Mouse (Mus musculus): ENCODE data around the gene Uba5. TPM values are rescaled to one million over a fixed set of nuclear protein-coding genes. Genes with fewer than 3 reads are reported as not detected.

Uba5 gene
- polyA plus RNA-seq, 1 experiment, result 55.7 TPM

DNA sequence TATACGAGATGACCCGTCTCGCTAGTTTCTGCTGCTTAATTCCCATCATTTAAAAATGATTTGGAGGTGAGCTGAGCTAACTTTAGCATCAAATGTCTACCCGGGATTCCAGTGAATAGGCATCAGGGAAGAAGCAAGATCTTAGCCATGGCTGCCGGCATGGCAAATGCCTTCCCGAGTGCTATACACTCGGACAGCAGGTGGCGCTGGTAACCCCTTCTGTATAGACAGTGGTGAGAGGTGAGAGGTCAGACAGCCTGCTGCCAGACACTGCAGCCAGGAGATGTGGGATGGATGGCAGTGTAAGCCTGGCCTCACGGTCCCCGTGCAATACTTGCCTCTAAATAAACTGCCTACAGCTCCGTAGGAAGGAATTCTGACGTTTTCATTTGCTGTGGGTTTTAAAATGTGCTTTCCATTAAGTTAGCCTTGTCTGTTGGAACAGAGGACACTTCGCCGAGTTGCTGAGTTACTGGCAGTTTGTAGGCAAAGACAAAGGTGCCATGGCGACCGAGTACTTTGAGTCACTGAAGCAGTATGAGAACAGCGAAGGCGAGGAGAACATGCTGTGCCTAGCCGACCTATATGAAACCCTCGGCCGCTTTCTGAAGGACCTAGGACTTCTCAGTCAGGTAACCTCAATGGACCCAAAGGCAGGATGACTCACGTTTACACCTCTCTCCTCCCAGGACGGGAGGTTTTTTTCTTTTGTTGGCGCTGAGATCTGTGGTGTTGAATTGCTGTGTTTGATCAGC, 27.5 kb downstream of the Uba5 start:
- TF ChIP-seq CTCF (IDR thresholded peaks at IDR 0.05; ENCODE audit: extremely low read depth, insufficient read depth, low read length), result peak; percentile 69
- TF ChIP-seq POLR2A (IDR thresholded peaks at IDR 0.05; ENCODE audit: extremely low read depth, insufficient read depth, low read length), result no peak
- Histone ChIP-seq H3K27ac (ENCODE audit: insufficient read depth, low read length) (no peak overlapping the region), H3K4me1 (ENCODE audit: control insufficient read depth, insufficient read depth, low read length) (no peaks in the 10 kb centered on the region), H3K4me3 (ENCODE audit: insufficient read depth, low read length) (no peak overlapping the region)

DNA sequence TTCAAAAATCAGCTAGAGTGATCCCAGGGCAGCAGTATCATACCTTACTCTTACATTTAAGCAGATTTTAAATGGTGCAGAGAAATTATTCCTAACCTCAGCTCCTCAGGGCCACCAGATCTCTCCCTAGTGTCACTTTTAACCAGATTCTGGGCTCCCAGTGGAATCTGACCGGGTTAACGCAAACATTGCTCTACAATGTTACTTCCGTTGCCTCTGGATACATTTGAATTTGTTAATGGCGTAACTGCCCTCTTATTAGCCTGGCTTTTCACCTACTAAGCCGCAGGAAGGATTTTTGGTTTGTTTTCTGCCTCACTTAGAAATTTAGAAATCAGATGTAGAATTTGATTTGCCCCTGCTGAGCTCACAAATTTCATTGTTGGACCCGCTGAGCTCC, 28.2 kb downstream of the Uba5 start:
- no peak overlapping the region for H3K4me3 ChIP-seq (ENCODE audit: insufficient read depth, low read length)
- H3K4me1 ChIP-seq (ENCODE audit: control insufficient read depth, insufficient read depth, low read length), result no peaks in the 10 kb centered on the region
- TF ChIP-seq POLR2A (IDR thresholded peaks at IDR 0.05; ENCODE audit: extremely low read depth, insufficient read depth, low read length) (no peak), CTCF (IDR thresholded peaks at IDR 0.05; ENCODE audit: extremely low read depth, insufficient read depth, low read length) (no peak)
- H3K27ac ChIP-seq (ENCODE audit: insufficient read depth, low read length), result no peak overlapping the region

DNA sequence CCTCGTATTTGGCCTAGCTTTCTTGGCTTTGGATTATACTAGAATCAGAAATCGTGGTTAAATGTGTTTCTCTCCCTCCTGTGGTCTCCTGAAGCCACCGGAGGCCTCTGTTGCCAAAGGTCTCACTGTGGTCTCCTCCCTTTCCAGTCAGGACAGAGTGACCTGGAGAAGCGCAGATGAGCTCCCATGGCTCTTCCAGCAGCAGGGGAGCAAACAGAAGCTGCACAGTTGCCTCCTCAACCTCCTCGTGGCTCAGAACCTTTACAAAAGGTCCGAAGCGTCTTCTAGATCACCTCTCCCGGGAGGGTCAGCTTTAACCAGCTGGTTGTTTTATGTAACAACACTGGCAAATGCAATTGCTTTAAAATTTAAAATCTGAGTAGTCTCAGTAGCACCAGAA, 28.7 kb downstream of the Uba5 start:
- TF ChIP-seq CTCF (IDR thresholded peaks at IDR 0.05; ENCODE audit: extremely low read depth, insufficient read depth, low read length) (no peak), POLR2A (IDR thresholded peaks at IDR 0.05; ENCODE audit: extremely low read depth, insufficient read depth, low read length) (no peak)
- H3K4me1 ChIP-seq (ENCODE audit: control insufficient read depth, insufficient read depth, low read length), result no peaks in the 10 kb centered on the region
- H3K27ac ChIP-seq (ENCODE audit: insufficient read depth, low read length), result no peak overlapping the region
- no peak overlapping the region for H3K4me3 ChIP-seq (ENCODE audit: insufficient read depth, low read length)

DNA sequence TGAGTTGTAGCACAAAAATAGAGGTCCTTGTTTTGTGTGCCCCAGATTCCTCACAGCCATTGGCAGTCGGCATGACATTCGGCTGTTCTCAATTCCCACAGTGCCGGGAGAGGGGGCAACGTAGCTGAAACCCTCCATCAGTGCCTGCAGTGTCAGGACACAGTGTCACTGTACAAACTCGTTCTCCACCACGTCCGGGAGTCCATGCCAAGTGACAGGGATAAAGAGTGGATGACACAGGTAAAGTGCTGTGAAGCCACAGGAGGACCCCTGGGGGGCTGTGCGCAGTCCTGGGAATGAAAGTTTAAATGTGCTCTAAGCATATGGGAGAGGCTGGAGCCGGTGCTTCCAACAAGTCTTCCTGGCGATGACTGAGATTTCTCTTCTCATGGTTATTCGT, 33.1 kb downstream of the Uba5 start:
- TF ChIP-seq CTCF (IDR thresholded peaks at IDR 0.05; ENCODE audit: extremely low read depth, insufficient read depth, low read length) (no peak), POLR2A (IDR thresholded peaks at IDR 0.05; ENCODE audit: extremely low read depth, insufficient read depth, low read length) (no peak)
- H3K4me3 ChIP-seq (ENCODE audit: insufficient read depth, low read length), result no peak overlapping the region; the same call in 1 of the 2 replicates
- no peak overlapping the region for H3K27ac ChIP-seq (ENCODE audit: insufficient read depth, low read length)
- H3K4me1 ChIP-seq (ENCODE audit: control insufficient read depth, insufficient read depth, low read length), result no peaks in the 10 kb centered on the region

DNA sequence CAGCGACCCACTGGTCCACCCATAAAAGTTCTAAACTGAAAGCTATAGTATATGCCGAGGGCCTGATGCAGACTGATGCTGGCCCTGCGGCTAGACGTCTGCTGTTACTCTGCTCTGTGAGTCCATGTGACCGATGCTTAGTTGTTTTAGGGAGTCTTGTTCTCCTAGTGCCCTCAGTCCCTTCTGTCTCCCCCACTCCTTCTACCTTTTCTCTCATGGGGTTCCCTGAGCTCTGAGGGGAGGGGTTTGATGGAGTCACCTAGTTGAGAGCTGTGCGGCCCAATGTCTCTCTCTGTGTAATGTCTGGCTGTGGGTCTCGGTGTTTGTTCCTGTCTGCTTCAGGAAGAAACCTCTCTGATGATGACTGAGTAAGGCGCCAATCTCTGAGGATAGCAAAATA, 35.7 kb downstream of the Uba5 start:
- TF ChIP-seq CTCF (IDR thresholded peaks at IDR 0.05; ENCODE audit: extremely low read depth, insufficient read depth, low read length), result no peak
- TF ChIP-seq POLR2A (IDR thresholded peaks at IDR 0.05; ENCODE audit: extremely low read depth, insufficient read depth, low read length), result no peak
- H3K4me3 ChIP-seq (ENCODE audit: insufficient read depth, low read length), result no peak overlapping the region
- H3K27ac ChIP-seq (ENCODE audit: insufficient read depth, low read length), result no peak overlapping the region
- no peaks in the 10 kb centered on the region for H3K4me1 ChIP-seq (ENCODE audit: control insufficient read depth, insufficient read depth, low read length)

DNA sequence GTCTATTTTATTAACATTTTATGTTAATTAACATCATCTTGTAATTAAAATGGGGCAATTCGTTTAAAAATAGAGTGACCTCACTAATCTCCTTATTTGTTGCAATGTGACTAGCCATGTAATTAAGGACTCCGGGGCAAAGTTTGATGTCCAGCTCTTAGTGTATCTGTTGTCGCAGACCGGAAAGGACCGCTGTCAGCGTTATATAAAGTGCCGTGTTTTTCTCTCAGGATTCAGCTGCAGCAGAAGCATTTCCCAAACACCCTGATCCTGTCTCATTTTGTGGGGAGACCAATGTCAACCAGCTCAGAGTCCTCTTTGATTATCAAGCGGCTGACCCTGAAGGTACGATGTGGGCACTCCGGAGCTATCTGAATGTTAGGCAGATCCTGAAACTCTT, 41.9 kb downstream of the Uba5 start:
- Histone ChIP-seq H3K4me1 (ENCODE audit: control insufficient read depth, insufficient read depth, low read length) (no peaks in the 10 kb centered on the region), H3K4me3 (ENCODE audit: insufficient read depth, low read length) (no peak overlapping the region), H3K27ac (ENCODE audit: insufficient read depth, low read length) (no peak overlapping the region)
- TF ChIP-seq POLR2A (IDR thresholded peaks at IDR 0.05; ENCODE audit: extremely low read depth, insufficient read depth, low read length) (no peak), CTCF (IDR thresholded peaks at IDR 0.05; ENCODE audit: extremely low read depth, insufficient read depth, low read length) (no peak)

DNA sequence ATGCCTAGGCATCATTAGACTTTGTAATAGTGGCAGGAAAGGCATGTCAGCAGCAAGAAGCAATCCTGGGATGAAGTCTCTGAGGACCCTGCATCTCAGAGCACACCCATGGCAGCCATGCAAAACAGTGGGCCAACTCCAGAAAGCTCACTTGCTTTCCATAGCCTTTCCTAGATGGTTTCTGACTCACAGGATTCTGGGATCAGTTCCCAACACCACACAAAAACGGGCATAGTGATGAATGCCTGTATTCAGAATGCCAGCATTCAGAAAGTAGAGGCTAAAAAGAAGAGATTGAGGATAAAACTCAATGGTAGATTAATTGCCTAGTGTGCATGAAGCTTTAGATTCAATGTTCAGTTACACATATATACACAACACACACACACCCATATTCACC, 48.4 kb downstream of the Uba5 start:
- TF ChIP-seq POLR2A (IDR thresholded peaks at IDR 0.05; ENCODE audit: extremely low read depth, insufficient read depth, low read length) (no peak), CTCF (IDR thresholded peaks at IDR 0.05; ENCODE audit: extremely low read depth, insufficient read depth, low read length) (no peak)
- Histone ChIP-seq H3K27ac (ENCODE audit: insufficient read depth, low read length) (no peak overlapping the region), H3K4me1 (ENCODE audit: control insufficient read depth, insufficient read depth, low read length) (no peaks in the 10 kb centered on the region), H3K4me3 (ENCODE audit: insufficient read depth, low read length) (no peak overlapping the region)

DNA sequence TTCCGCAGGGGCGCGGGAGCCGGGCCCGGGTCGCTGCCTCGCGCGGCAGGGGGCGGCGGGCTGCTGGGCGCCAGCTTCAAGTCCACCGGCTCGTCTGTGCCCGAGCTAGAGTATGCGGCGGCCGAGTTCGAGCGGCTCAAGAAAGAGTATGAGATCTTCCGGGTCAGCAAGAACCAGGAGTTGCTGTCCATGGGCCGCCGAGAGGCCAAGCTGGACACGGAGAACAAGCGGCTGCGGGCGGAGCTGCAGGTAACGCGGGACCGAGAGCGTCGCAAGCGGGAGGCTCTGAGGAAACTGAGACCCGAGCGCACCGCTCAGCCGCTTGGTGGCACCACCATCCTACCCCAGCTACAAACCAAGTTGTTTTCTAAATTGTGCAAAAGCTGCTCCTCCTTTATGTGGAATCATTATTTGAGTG, 60.0 kb downstream of the Uba5 start:
- TF ChIP-seq POLR2A (IDR thresholded peaks at IDR 0.05; ENCODE audit: extremely low read depth, insufficient read depth, low read length) (peak; percentile 23; the same call in 1 of the 2 replicates), CTCF (IDR thresholded peaks at IDR 0.05; ENCODE audit: extremely low read depth, insufficient read depth, low read length) (peak; percentile 59)
- no peaks in the 10 kb centered on the region; the same call in 1 of the 2 replicates for H3K4me1 ChIP-seq (ENCODE audit: control insufficient read depth, insufficient read depth, low read length)
- 0 out of 2 replicates have a peak overlapping the region, but pooled peaks have one; percentile 9 for H3K27ac ChIP-seq (ENCODE audit: insufficient read depth, low read length)
- peak overlapping the region; percentile 41 for H3K4me3 ChIP-seq (ENCODE audit: insufficient read depth, low read length)

DNA sequence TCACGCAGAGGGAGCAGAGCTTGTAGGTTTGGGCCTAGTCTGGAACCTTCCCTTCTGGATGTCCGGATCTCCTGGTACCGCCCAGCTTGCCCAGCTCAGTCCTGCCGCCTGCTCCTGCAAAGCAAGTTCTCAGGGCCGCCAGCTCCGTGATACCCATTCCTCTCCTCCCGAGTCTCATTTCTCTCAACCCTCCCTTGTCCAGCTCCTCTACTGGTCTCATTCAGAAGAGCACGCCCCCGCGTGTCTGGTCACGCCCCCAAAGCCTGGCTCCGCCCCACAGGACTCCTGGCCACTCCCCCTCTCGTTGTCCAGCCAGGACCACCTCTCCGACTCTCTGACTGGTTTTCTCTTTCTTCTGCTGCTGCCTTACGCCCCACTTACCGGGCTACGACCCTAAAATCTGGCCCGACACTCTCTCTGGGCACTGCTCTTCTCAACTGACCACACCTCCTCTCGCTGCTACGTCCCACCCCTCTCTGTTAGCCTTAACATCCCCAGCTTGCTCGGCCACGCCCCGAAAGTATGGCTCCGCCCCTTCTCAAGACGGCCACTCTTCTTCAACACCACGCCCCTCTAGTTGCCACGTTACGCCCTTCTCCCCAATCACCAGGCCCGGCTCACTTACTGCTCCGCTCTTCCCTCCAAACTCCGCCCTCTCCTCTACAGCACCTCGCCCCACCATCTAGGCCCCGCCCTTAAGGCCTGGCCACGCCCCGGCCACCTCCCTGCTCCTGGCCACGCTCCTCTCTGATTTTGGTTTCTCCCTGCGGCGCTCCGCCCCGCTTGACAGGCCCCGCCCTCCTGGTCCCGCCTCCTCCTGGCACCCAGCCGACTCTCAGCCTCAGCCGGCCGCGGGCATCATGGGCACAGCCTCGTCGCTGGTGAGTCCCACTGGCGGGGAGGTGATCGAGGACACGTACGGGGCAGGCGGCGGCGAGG, 60.7 kb downstream of the Uba5 start, which contains the start of gene Nphp3:
Gene Nphp3 (plus strand): TSS at position 624 of the 939 bp plus-strand sequence.
- 0 out of 2 replicates have a peak within 1 kb of the TSS, but pooled peaks have one; percentile 9 for H3K27ac ChIP-seq (ENCODE audit: insufficient read depth, low read length)
- TF ChIP-seq POLR2A (IDR thresholded peaks at IDR 0.05; ENCODE audit: extremely low read depth, insufficient read depth, low read length) (peak; percentile 63; the same call in 1 of the 2 replicates), CTCF (IDR thresholded peaks at IDR 0.05; ENCODE audit: extremely low read depth, insufficient read depth, low read length) (no peak)

More for the DNA sequence above, 60.7 kb downstream of the Uba5 start, which contains the start of gene Nphp3:
- H3K4me3 ChIP-seq (ENCODE audit: insufficient read depth, low read length), result peak within 1 kb of the TSS; percentile 41
- H3K4me1 ChIP-seq (ENCODE audit: control insufficient read depth, insufficient read depth, low read length), result no peaks in the 10 kb centered on the region; the same call in 1 of the 2 replicates
